Mouse (Mus musculus) heart, embryonic 15.5 days (tissue): ENCODE measurements around the gene Hspa13. TPM values are rescaled to one million over a fixed set of nuclear protein-coding genes. Genes with fewer than 3 reads are reported as not detected.

Source experiments
- microRNA-seq: library from miRNA; unstranded; fragments of <30 nt; microRNA quantifications from one replicate; pipeline ENCODE4, GENCODE M21; 2016
- polyA plus RNA-seq: library from polyadenylated mRNA; unstranded; fragments of >200 nt; fragmentation: Nextera tagmentation; extraction: Ambion mirVana; gene quantifications from 2 replicates; pipeline ENCODE4 v1.2.1, GENCODE M21; 2015

Hspa13 gene
- polyA plus RNA-seq, 1 experiment from 2014 or later, result 18.0 TPM

Small RNAs within 50 kb of the gene (microRNA-seq; reads per million reads assigned to microRNA genes)
- not detected for gene Gm22923

Other genes starting within 250 kb of the Hspa13 start
- not detected in 2 replicates for gene Lipi, start 181.0 kb downstream of the Hspa13 start, polyA plus RNA-seq
- gene Rbm11, start 174.3 kb downstream of the Hspa13 start, polyA plus RNA-seq, result 0.29 and 0.41 TPM in 2 replicates